Mouse (Mus musculus) olfactory bulb, adult 2 months (tissue): ENCODE data around the gene Ifitm1.

Experiments
- CTCF ChIP-seq: fragments of 200-500 bp; IDR thresholded peaks from 2 replicates; pipeline ENCODE4 v1.5.1; 2012; ENCODE audit warnings: low read depth, mild to moderate bottlenecking, low read length, moderate library complexity; ENCODE audit not compliant: insufficient read depth
- POLR2A ChIP-seq: fragments of 200-500 bp; IDR thresholded peaks from 2 replicates; pipeline ENCODE4 v1.6.1; 2012; ENCODE audit warnings: mild to moderate bottlenecking, low read depth, low read length, moderate library complexity; ENCODE audit not compliant: insufficient read depth

GRCm38 (mm10) chr7:140967862-140968591 lies 1.0 kb downstream of the Ifitm1 start:
- TF ChIP-seq CTCF (no peak), POLR2A (no peak)
